Mouse (Mus musculus) bone marrow, adult 2 months (tissue): ENCODE data around the gene Iah1.

Experiments used
- CTCF ChIP-seq: fragments of 200-500 bp; IDR thresholded peaks from 2 replicates; pipeline ENCODE4 v1.5.1; 2011; ENCODE audit warnings: low read length, control low read depth; ENCODE audit not compliant: control insufficient read depth, insufficient read depth
- POLR2A ChIP-seq: fragments of 200-500 bp; IDR thresholded peaks from 2 replicates; pipeline ENCODE4 v1.6.1; 2011; ENCODE audit warnings: low read depth, mild to moderate bottlenecking, control low read depth, low read length, borderline replicate concordance; ENCODE audit not compliant: control insufficient read depth

DNA sequence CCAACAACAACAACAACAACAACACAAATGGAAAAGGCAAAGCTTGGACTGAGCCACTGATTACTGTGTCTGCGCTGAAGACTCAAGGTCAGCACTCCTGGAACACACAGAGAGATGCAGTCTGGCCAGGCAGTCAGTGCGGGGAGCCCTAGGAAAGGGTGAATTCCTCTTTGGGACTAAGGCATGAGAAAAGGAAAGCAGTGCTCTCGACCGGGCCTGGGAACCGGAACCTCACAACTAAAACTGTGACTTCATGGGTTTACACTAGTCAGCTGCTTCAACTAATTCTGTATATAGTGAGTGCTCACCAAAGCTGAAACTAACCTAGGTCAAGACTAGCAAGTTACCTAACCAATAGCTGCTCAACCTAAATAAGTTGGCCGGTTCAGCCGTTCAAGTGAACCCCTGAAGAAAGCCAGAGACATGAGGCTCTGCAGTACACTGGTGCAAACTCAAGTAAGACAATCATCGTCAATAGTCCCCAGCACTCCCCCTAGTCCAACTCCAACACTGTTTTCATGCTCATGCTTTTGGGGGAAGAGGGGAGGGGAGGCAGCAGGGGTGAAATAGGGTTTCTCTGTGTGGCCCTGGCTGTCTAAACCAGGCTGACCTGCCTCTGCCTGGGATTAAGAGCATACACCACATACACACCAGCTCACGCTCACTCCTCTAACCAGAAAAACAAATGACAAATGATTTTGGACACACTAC lies 52.3 kb downstream of the Iah1 start:
- TF ChIP-seq POLR2A (no peak), CTCF (no peak)
